Comparison of ENCODE assay signal across 15 mouse cellular contexts in genomic region chr17:27382916-27383315, GRCm38 (mm10).
"Had no signal": no experiment of that assay in that cellular context is flagged by ENCODE, and none has a peak within 500 bp of the region (broad histone marks: within the 10 kb centered on the region; RNA-seq: fewer than 3 reads in every experiment).

No protein-coding gene starts in this region.

- H3K4me3 ChIP-seq: kidney, embryonic 15.5 days; liver, embryonic 13.5 days; lung, embryonic 15.5 days; neural tube, embryonic 12.5 days; neural tube, embryonic 15.5 days had no signal

- H3K4me1 ChIP-seq: neural tube, embryonic 12.5 days had no signal

- DNase-seq: kidney, adult 2 months; kidney, postnatal 14 days; liver, embryonic 13.5 days; lung, postnatal 14 days; midbrain, embryonic 14.5 days; right cerebral cortex, adult 18-20 months; right cerebral cortex, postnatal 14 days; right cerebral cortex, postnatal 4 days; thymus, adult 2 months; thymus, postnatal 14 days; thymus, postnatal 4 days had no signal
